Mouse (Mus musculus) lung, embryonic 14.5 days (tissue): ENCODE measurements around the gene Ube2d2b. TPM values are rescaled to one million over a fixed set of nuclear protein-coding genes. Genes with fewer than 3 reads are reported as not detected.

Experiments
- ATAC-seq: fragments of 200-750 bp; cut with Nextera tagmentation; 2 replicates; pipeline ENCODE4 v1.8.0; 2017; ENCODE audit warnings: mild to moderate bottlenecking, moderate TSS enrichment, moderate library complexity; ENCODE audit not compliant: insufficient read depth
- DNase-seq: peaks from one replicate; pipeline ENCODE4 v3.0.0-alpha.2; 2015
- H3K27ac ChIP-seq: fragments of 300-500 bp; sonication (generic); 2 replicates; pipeline ENCODE4 v1.5.1; 2014; ENCODE audit warnings: low read depth, mild to moderate bottlenecking, moderate library complexity
- H3K27me3 ChIP-seq: fragments of 300-500 bp; sonication (generic); 2 replicates; pipeline ENCODE4 v1.6.1; 2014; ENCODE audit warnings: low read length, control low read depth; ENCODE audit not compliant: insufficient read depth
- H3K36me3 ChIP-seq: fragments of 300-500 bp; sonication (generic); 2 replicates; pipeline ENCODE4 v1.6.1; 2014; ENCODE audit warnings: control low read depth; ENCODE audit not compliant: insufficient read depth
- H3K4me1 ChIP-seq: fragments of 300-500 bp; sonication (generic); 2 replicates; pipeline ENCODE4 v1.6.1; 2014; ENCODE audit warnings: antibody characterized with exemption, control low read depth; ENCODE audit not compliant: insufficient read depth
- H3K4me2 ChIP-seq: fragments of 300-500 bp; sonication (generic); 2 replicates; pipeline ENCODE4 v1.6.1; 2014; ENCODE audit warnings: mild to moderate bottlenecking
- H3K4me3 ChIP-seq: fragments of 300-500 bp; sonication (generic); 2 replicates; pipeline ENCODE4 v1.5.1; 2014; ENCODE audit warnings: low read depth, low read length
- H3K9ac ChIP-seq: fragments of 300-500 bp; sonication (generic); 2 replicates; pipeline ENCODE4 v1.6.1; 2014
- H3K9me3 ChIP-seq: fragments of 300-500 bp; sonication (generic); 2 replicates; pipeline ENCODE4 v1.6.1; 2016; ENCODE audit warnings: low read depth, low read length, control low read depth
- CTCF ChIP-seq: IDR thresholded peaks from 2 replicates; pipeline ENCODE4 v1.5.1; 2016; ENCODE audit warnings: antibody characterized with exemption, low read depth
- WGBS: fragments of 180-500 bp; shearing (Covaris S2); extraction: QIAGEN DNeasy Blood & Tissue Kit; methylation state at CpG from one replicate; pipeline ENCODE4 v1.1.7; 2014; 5-methylcytosine and 5-hydroxymethylcytosine counted together
- polyA plus RNA-seq: library from polyadenylated mRNA; unstranded; fragments of >200 nt; fragmentation: Nextera tagmentation; extraction: Ambion mirVana; gene quantifications from 2 replicates; pipeline ENCODE4 v1.2.1, GENCODE M21; 2014

The Ube2d2b gene
- polyA plus RNA-seq, 1 experiment from 2014 or later: 0.11 TPM

GRCm38 (mm10) chr5:107834287-107834686 is 4.4 kb downstream of the Ube2d2b start:
- peaks cover 4% of the 10 kb centered on the region; the same call in 1 of the 2 replicates for H3K36me3 ChIP-seq
- H3K9me3 ChIP-seq: 0 out of 2 replicates have a peak, but pooled peaks cover 5% of the 10 kb centered on the region
- WGBS: 26% methylated on average over 1 of the region's 1 CpGs
- H3K4me2 ChIP-seq: no peak overlapping the region
- no peak for TF ChIP-seq CTCF
- H3K27ac ChIP-seq: 0 out of 2 replicates have a peak overlapping the region, but pooled peaks have one; percentile 27
- peak; percentile 82 for DNase-seq
- H3K4me3 ChIP-seq: no peak overlapping the region
- ATAC-seq: peak; percentile 91
- H3K9ac ChIP-seq: no peak overlapping the region
- peaks cover 10% of the 10 kb centered on the region; the same call in 1 of the 2 replicates for H3K4me1 ChIP-seq
- H3K27me3 ChIP-seq: no peaks in the 10 kb centered on the region

- Histone ChIP-seq H3K4me3 (no peak overlapping the region), H3K27me3 (no peaks in the 10 kb centered on the region), H3K36me3 (peaks cover 8% of the 10 kb centered on the region; the same call in 1 of the 2 replicates), H3K9ac (no peak overlapping the region), H3K27ac (no peak overlapping the region), H3K9me3 (no peaks in the 10 kb centered on the region), H3K4me1 (peaks cover 3% of the 10 kb centered on the region; the same call in 1 of the 2 replicates), H3K4me2 (no peak overlapping the region)
- ATAC-seq (no peak), DNase-seq (no peak)
- WGBS: 36% methylated on average over 3 of the region's 3 CpGs
- TF ChIP-seq CTCF: no peak
Measured at GRCm38 (mm10) chr5:107838891-107839644, 9.2 kb downstream of the Ube2d2b start.

- no peak for DNase-seq
- peaks cover 8% of the 10 kb centered on the region; the same call in 1 of the 2 replicates for H3K36me3 ChIP-seq
- no peak for ATAC-seq
- no peak overlapping the region for H3K27ac ChIP-seq
- no peaks in the 10 kb centered on the region for H3K27me3 ChIP-seq
- no peak overlapping the region for H3K9ac ChIP-seq
- no peaks in the 10 kb centered on the region for H3K9me3 ChIP-seq
- no peak overlapping the region for H3K4me2 ChIP-seq
- H3K4me3 ChIP-seq: no peak overlapping the region
- 93% methylated on average over 5 of the region's 5 CpGs for WGBS
- H3K4me1 ChIP-seq: no peaks in the 10 kb centered on the region
- TF ChIP-seq CTCF: no peak
Measured at GRCm38 (mm10) chr5:107840549-107841238, 10.8 kb downstream of the Ube2d2b start.

- Histone ChIP-seq H3K9me3 (no peaks in the 10 kb centered on the region), H3K27ac (no peak overlapping the region), H3K9ac (no peak overlapping the region), H3K4me3 (no peak overlapping the region), H3K4me2 (no peak overlapping the region), H3K36me3 (no peaks in the 10 kb centered on the region), H3K27me3 (no peaks in the 10 kb centered on the region), H3K4me1 (no peaks in the 10 kb centered on the region)
- no peak for TF ChIP-seq CTCF
- DNase-seq: peak; percentile 30
- no peak for ATAC-seq
- WGBS: 72% methylated on average over 5 of the region's 5 CpGs
Measured at GRCm38 (mm10) chr5:107847349-107847748, 17.4 kb downstream of the Ube2d2b start.

- no peak for TF ChIP-seq CTCF
- Histone ChIP-seq H3K4me1 (no peaks in the 10 kb centered on the region), H3K9ac (no peak overlapping the region), H3K4me3 (no peak overlapping the region), H3K4me2 (no peak overlapping the region), H3K27ac (no peak overlapping the region), H3K36me3 (no peaks in the 10 kb centered on the region), H3K27me3 (no peaks in the 10 kb centered on the region), H3K9me3 (no peaks in the 10 kb centered on the region)
- DNase-seq: no peak
- WGBS: 72% methylated on average over 2 of the region's 2 CpGs
- ATAC-seq: no peak
Measured at GRCm38 (mm10) chr5:107847817-107848216, 17.9 kb downstream of the Ube2d2b start.

- Histone ChIP-seq H3K4me1 (peaks cover 2% of the 10 kb centered on the region; the same call in 1 of the 2 replicates), H3K4me3 (no peak overlapping the region), H3K27me3 (no peaks in the 10 kb centered on the region), H3K36me3 (no peaks in the 10 kb centered on the region), H3K9ac (no peak overlapping the region), H3K27ac (no peak overlapping the region), H3K9me3 (no peaks in the 10 kb centered on the region), H3K4me2 (no peak overlapping the region)
- no peak for DNase-seq
- no peak for ATAC-seq
- WGBS: 79% methylated on average over 4 of the region's 4 CpGs
- no peak for TF ChIP-seq CTCF
Measured at GRCm38 (mm10) chr5:107848964-107849363, 19.1 kb downstream of the Ube2d2b start.

- peak overlapping the region; percentile 55 for H3K27ac ChIP-seq
- H3K4me3 ChIP-seq: no peak overlapping the region
- peak; percentile 86 for ATAC-seq
- peak; percentile 88 for DNase-seq
- H3K27me3 ChIP-seq: no peaks in the 10 kb centered on the region
- H3K4me1 ChIP-seq: peaks cover 10% of the 10 kb centered on the region; the same call in 1 of the 2 replicates
- H3K4me2 ChIP-seq: peak overlapping the region; percentile 25; the same call in 1 of the 2 replicates
- no peak for TF ChIP-seq CTCF
- H3K36me3 ChIP-seq: no peaks in the 10 kb centered on the region
- no peaks in the 10 kb centered on the region for H3K9me3 ChIP-seq
- WGBS: 18% methylated on average over 6 of the region's 6 CpGs
- H3K9ac ChIP-seq: no peak overlapping the region
Measured at GRCm38 (mm10) chr5:107853807-107854206, 23.9 kb downstream of the Ube2d2b start.
